Mouse (Mus musculus) layer of hippocampus, postnatal 25 days (tissue): Measurements from ENCODE around the gene Zfp59. TPM values are rescaled to one million over a fixed set of nuclear protein-coding genes. Genes with fewer than 3 reads are reported as not detected.
"Not testable (repeated sequence)": the region's sequence is repeated elsewhere in the genome, so short reads cannot be mapped to it uniquely, and the experiment has no call there.

ENCODE experiments used
- DNase-seq, 2 experiments: peaks; one replicate each; pipeline ENCODE4 v3.0.0; 2022; ENCODE audit warnings: mixed read lengths in 2 of 2, low spot score in 1 of 2; ENCODE audit errors: extremely low spot score in 1 of 2
- total RNA-seq, 2 experiments: library from RNA; stranded (reverse); gene quantifications; 2 replicates each; pipeline ENCODE4 v1.2.3; 2021

Gene Zfp59
- total RNA-seq, 2 experiments from 2014 or later = 4.0 to 4.8 TPM

DNA sequence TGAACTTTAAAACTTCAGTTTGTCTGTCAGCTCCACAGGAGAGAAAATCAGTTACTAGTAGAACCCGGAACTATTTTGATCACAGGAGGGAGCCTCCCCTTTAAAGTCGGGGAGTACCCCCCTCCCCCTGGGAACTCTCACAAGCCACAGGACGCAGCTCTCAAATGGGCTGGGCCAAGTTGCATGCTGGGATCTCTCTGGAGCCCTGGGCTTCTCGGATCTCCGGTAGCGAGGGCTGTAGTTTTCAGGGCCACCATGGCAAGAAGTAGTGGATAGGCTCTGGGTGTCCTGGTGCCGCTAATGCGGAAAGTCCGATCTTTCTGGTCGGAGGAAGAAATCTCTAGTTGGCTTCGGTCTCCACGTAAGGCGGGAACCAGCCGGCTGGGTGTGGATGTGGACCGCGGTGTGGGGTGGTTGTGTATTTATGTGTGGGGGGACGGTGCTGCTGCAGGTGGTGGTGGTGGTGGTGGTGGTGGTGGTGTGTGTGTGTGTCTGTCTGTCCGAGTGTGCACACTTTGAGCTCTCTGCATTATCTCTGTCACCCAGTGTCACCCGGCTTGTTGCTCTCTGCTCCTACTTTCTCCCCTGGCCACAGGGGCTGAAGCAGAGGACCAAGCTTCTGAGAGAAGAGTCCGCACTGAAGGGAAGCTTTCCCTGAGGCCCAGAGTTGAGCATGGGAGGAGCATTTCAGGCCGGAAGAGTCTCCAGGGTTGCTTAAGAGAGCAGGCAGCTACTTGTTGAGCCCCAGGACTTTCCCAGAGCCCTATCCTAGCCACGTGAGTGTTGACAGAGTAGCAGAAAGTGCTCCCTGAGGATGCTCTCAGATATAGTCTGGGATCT is 22.2 kb downstream of the Zfp59 start:
- DNase-seq = peak; percentile 31 to 41

DNA sequence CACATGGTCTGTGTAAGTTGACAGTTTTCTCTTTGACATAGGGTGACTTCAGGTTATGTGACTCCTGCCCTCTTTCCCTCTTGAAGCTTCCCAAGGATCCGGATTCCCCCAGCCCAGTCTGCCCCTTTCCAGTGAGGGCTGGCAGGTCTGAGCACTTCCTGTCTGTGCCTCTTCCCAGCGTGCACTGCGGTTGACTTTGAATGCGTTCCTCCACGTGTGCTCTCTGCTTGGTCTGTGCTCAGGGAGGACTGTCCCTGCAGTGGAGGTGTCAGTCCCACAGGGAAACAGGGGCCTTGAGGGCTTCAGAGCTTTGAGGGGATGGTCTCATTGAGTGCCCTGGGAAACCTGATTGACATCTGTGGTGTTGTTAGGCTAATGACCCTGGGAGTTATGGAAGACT is 24.2 kb downstream of the Zfp59 start:
- DNase-seq = not testable (repeated sequence)

DNA sequence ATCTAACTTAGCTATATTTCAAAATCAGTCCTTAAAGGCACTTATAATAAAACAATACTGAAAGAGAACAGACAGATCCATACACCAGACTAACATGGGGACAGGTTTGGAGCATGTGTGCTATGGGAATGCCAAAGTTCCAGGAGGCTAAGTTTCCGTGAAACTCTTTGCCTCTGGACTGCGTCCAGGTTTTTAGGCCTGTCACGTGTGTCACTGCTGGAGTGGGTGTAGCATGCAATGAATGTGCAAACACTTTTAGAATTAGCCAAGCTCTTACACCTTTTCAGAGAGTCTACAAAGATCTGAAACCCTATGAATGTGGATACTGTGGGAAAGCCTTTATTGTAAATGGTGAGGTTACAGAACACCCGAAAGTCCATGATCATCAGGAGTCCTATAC is 43.3 kb downstream of the Zfp59 start:
- DNase-seq = no peak

DNA sequence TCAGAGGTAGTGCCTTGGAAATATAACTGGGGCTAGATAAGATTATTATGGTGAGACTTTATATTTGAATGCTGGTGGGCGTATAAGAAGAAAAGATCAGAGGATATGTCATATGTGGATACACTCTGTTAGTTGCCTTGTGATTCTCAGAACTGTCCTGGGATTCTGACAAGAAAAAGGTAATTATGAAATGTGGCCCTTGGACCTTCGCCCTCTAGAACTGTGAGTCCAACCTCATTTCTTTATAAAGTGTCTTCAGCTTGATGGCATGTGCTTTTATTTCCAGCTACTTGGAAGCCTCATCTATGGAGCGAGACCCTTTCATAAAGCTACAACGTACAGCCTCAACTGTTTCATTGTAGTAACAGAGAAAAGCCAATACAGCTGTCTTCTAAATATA is 62.2 kb downstream of the Zfp59 start:
- DNase-seq = no peak

DNA sequence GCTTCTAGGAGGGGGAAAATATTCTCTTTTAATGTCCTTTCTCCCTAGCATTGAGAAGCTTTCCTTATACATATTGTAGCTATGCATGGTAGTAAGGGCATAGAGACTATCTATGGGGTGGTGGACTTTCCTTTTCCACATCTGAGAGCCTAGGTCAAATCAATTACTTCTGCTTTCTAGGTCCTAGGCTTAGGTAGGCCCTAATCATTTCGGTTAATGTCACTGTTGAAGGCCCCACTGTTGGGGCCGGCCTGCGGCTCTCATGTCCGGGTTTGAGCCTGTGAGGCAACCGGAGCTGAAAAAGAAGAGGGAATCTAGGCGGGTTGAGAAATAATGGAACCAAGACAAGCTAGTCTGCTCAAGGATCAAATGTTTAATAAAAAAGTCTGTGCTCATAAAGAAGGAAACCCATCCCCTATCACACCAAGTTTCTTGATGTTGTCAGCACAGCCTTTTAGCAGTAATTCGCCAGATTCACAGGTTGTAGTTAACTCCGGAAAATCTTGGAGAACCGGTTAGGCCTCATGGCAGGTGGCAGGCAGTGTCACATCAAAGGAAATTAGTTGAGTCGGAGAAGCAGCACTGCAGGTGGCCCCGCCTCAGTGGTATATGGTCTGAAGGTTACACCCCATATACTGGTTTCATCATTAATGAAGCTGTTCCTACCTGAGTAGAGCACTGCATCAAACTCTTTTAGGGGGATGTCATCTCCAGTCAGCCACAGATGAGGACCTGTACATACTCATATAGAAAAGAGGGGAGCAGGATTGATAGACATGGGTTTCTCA is 66.8 kb downstream of the Zfp59 start:
- DNase-seq = no peak

Other genes with a start within 250 kb of the Zfp59 start
- 100 to 1,000 TPM in 1 of 2 experiments, 10 to 100 TPM in 1; 93.8 to 122 TPM for gene Akt2, start 247.1 kb upstream of the Zfp59 start, total RNA-seq
- 10 to 100 TPM; 55.0 to 59.8 TPM for gene Ttc9b, start 184.7 kb upstream of the Zfp59 start, total RNA-seq
- 100 to 1,000 TPM; 195 to 201 TPM for gene Map3k10, start 164.0 kb upstream of the Zfp59 start, total RNA-seq
- gene Zfp607b, start 149.3 kb upstream of the Zfp59 start, total RNA-seq = 1 to 10 TPM; 7.9 to 9.0 TPM
- gene Zfp60, start 107.2 kb upstream of the Zfp59 start, total RNA-seq = 10 to 100 TPM; 36.4 to 42.7 TPM
- 1 to 10 TPM; 8.9 to 9.0 TPM for gene Zfp626, start 31.4 kb upstream of the Zfp59 start, total RNA-seq
- 1 to 10 TPM; 2.2 to 2.3 TPM for gene Zfp607a, start 18.9 kb downstream of the Zfp59 start, total RNA-seq
- gene Zfp974, start 90.9 kb downstream of the Zfp59 start, total RNA-seq = 10 to 100 TPM; 16.2 to 20.9 TPM
- 10 to 100 TPM; 20.1 to 20.4 TPM for gene Zfp780b, start 140.6 kb downstream of the Zfp59 start, total RNA-seq
- 1 to 10 TPM; 5.3 to 6.5 TPM for gene Zfp850, start 175.5 kb downstream of the Zfp59 start, total RNA-seq
- 100 to 1,000 TPM; 122 to 132 TPM for gene Psmc4, start 211.5 kb downstream of the Zfp59 start, total RNA-seq
- gene Fcgbp, start 232.6 kb downstream of the Zfp59 start, total RNA-seq = 1 to 10 TPM in 1 of 2 experiments, under 1 TPM in 1; 0.94 to 1.2 TPM